Mouse (Mus musculus) lung, postnatal 0 days (tissue): ENCODE measurements around the gene Creld1. TPM values are rescaled to one million over a fixed set of nuclear protein-coding genes. Genes with fewer than 3 reads are reported as not detected.

ENCODE experiments used
- ATAC-seq: fragments of 200-750 bp; cut with Nextera tagmentation; 2 replicates; pipeline ENCODE4 v1.8.0; 2017; ENCODE audit warnings: moderate library complexity
- DNase-seq: peaks from one replicate; pipeline ENCODE4 v3.0.0-alpha.2; 2016; ENCODE audit warnings: low spot score
- H3K27ac ChIP-seq: fragments of 300-500 bp; sonication (generic); 2 replicates; pipeline ENCODE4 v1.5.1; 2014; ENCODE audit warnings: antibody characterized with exemption, mild to moderate bottlenecking, low read length, mixed read lengths
- H3K27me3 ChIP-seq: fragments of 300-500 bp; sonication (generic); replicated peaks from 2 replicates; pipeline ENCODE4 v1.6.1; 2014; ENCODE audit warnings: low read length, mixed read lengths; ENCODE audit not compliant: insufficient read depth
- H3K36me3 ChIP-seq: fragments of 300-500 bp; sonication (generic); 2 replicates; pipeline ENCODE4 v1.6.1; 2014; ENCODE audit warnings: low read length, mixed read lengths; ENCODE audit not compliant: insufficient read depth
- H3K4me1 ChIP-seq: fragments of 300-500 bp; sonication (generic); 2 replicates; pipeline ENCODE4 v1.6.1; 2014; ENCODE audit warnings: antibody characterized with exemption, low read depth, low read length, mixed read lengths; ENCODE audit not compliant: insufficient read depth
- H3K4me2 ChIP-seq: fragments of 300-500 bp; sonication (generic); replicated peaks from 2 replicates; pipeline ENCODE4 v1.6.1; 2014; ENCODE audit warnings: low read depth, mild to moderate bottlenecking, low read length, moderate library complexity, mixed read lengths
- H3K4me3 ChIP-seq: fragments of 300-500 bp; sonication (generic); 2 replicates; pipeline ENCODE4 v1.5.1; 2014; ENCODE audit warnings: low read depth, low read length
- H3K9ac ChIP-seq: fragments of 300-500 bp; sonication (generic); replicated peaks from 2 replicates; pipeline ENCODE4 v1.6.1; 2014; ENCODE audit warnings: low read depth, mild to moderate bottlenecking
- H3K9me3 ChIP-seq: fragments of 300-500 bp; sonication (generic); 2 replicates; pipeline ENCODE4 v1.6.1; 2016; ENCODE audit warnings: low read length, mixed read lengths
- CTCF ChIP-seq: IDR thresholded peaks from 2 replicates; pipeline ENCODE4 v1.5.1; 2016; ENCODE audit warnings: antibody characterized with exemption, mild to moderate bottlenecking
- EP300 ChIP-seq: IDR thresholded peaks from 2 replicates; pipeline ENCODE4 v1.6.1; 2016; ENCODE audit warnings: antibody characterized with exemption, mild to moderate bottlenecking, control low read depth
- WGBS: fragments of 180-500 bp; shearing (Covaris S2); extraction: QIAGEN DNeasy Blood & Tissue Kit; methylation state at CpG from one replicate; pipeline ENCODE4 v1.1.7; 2014; 5-methylcytosine and 5-hydroxymethylcytosine counted together
- polyA plus RNA-seq: library from polyadenylated mRNA; unstranded; fragments of >200 nt; fragmentation: Nextera tagmentation; extraction: Ambion mirVana; gene quantifications from 2 replicates; pipeline ENCODE4 v1.2.1, GENCODE M21; 2015

Creld1 gene
- polyA plus RNA-seq, 1 experiment from 2014 or later, result 25.5 TPM

DNA sequence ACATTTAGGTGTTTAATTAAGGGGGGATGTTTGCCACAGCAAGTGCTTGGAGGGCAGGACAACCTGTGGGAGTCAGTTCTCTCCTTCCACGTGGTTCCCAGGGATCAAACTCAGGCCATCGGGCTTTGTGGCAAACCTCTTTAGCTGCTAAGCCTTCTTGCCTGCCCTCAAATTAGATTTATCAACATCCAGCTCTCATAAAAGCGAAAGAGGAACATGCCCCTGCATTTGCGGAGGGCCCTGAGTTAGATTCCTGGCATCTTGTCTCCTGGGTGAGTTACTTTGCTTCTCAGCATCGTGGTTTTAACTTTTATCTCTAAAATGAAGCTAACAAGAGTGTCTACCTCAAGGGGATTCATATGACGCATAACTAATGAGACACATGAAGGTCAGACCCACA, 16.2 kb downstream of the Creld1 start:
- H3K36me3 ChIP-seq, result no peaks in the 10 kb centered on the region
- H3K27ac ChIP-seq, result no peak overlapping the region
- TF ChIP-seq EP300 (no peak), CTCF (no peak)
- no peak overlapping the region for H3K9ac ChIP-seq
- 0 out of 2 replicates have a peak, but pooled peaks cover 7% of the 10 kb centered on the region for H3K27me3 ChIP-seq
- no peaks in the 10 kb centered on the region for H3K9me3 ChIP-seq
- WGBS, result 70% methylated on average over 6 of the region's 6 CpGs
- no peak for ATAC-seq
- no peak for DNase-seq
- no peak overlapping the region for H3K4me2 ChIP-seq
- no peak overlapping the region for H3K4me3 ChIP-seq
- no peaks in the 10 kb centered on the region for H3K4me1 ChIP-seq

DNA sequence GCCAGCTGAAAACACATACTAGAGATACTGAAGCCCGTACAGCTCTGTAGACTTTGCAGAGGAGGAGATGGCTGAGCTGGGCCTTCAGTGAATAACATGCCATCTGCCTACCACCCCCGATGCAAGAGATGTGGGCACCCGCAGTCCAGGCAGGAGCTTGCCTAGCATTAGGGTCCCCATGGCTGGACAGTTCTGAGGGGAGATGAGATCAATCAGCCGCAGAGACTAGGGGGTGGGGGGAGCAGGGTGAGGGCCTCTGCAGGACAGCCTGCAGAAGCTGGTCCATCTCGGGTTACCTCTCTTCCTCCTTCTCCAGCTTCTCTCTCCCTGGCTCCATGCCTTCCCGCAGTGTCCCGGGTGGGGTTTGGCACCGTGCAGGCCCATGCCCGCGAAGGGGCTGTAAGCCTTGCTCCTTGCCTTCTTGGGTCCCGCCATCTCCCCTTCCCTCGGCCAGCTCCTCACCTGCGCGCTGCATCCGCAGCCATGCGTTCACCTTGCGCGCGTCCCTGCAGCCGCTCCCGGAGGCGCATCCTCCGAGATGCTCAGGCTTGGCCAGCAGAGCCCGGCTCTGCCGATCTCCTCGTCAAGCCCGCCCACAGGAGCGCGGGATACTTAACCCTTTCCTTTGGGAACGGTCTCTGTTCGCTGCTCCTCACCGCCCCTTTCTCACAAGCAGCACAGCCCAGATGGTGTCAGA, 18.4 kb downstream of the Creld1 start, which contains the start of gene Prrt3:
TSS of gene Prrt3 (minus strand) at position 544 of the 697 bp plus-strand sequence.
- DNase-seq (no peak), ATAC-seq (no peak)
- H3K9ac ChIP-seq, result no peak within 1 kb of the TSS
- H3K4me3 ChIP-seq, result no peak within 1 kb of the TSS
- 5% methylated on average over 23 of the region's 32 CpGs for WGBS
- TF ChIP-seq EP300, result no peak
- TF ChIP-seq CTCF, result no peak
- no peaks in the 10 kb centered on the region for H3K9me3 ChIP-seq
- no peak within 1 kb of the TSS for H3K4me2 ChIP-seq
- no peak within 1 kb of the TSS for H3K27ac ChIP-seq
- no peaks in the 10 kb centered on the region for H3K36me3 ChIP-seq
- 0 out of 2 replicates have a peak, but pooled peaks cover 7% of the 10 kb centered on the region for H3K27me3 ChIP-seq
- no peaks in the 10 kb centered on the region for H3K4me1 ChIP-seq

DNA sequence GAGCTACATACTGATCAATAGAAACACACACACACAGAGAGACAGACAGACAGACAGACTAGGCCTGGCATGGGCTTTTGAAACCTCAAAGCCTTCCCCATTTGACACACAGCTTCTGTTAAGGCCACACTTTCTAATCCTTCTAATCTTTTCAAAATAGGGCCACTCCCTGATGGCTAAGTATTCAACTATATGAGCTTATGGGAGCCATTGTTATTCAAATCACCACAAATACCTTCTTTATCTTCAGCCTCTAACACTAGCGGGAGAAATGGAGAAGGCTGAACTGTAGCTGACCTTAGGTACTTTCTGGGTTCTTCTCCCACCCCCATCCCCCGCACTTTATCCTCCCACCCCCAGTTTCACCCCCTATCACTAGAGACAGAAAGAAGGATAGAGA, 19.7 kb downstream of the Creld1 start:
- no peaks in the 10 kb centered on the region for H3K36me3 ChIP-seq
- no peaks in the 10 kb centered on the region for H3K4me1 ChIP-seq
- no peak overlapping the region for H3K4me2 ChIP-seq
- TF ChIP-seq CTCF, result no peak
- TF ChIP-seq EP300, result no peak
- ATAC-seq (no peak), DNase-seq (no peak)
- 0 out of 2 replicates have a peak, but pooled peaks cover 7% of the 10 kb centered on the region for H3K27me3 ChIP-seq
- WGBS, result 70% methylated on average over 2 of the region's 2 CpGs
- no peak overlapping the region for H3K27ac ChIP-seq
- H3K4me3 ChIP-seq, result no peak overlapping the region
- H3K9me3 ChIP-seq, result no peaks in the 10 kb centered on the region
- H3K9ac ChIP-seq, result no peak overlapping the region

- no peaks in the 10 kb centered on the region for H3K4me1 ChIP-seq
- H3K9me3 ChIP-seq, result no peaks in the 10 kb centered on the region
- ATAC-seq (no peak), DNase-seq (no peak)
- 81% methylated on average over 1 of the region's 1 CpGs for WGBS
- no peak overlapping the region for H3K9ac ChIP-seq
- 0 out of 2 replicates have a peak, but pooled peaks cover 7% of the 10 kb centered on the region for H3K27me3 ChIP-seq
- H3K27ac ChIP-seq, result no peak overlapping the region
- H3K4me3 ChIP-seq, result no peak overlapping the region
- no peaks in the 10 kb centered on the region for H3K36me3 ChIP-seq
- no peak for TF ChIP-seq EP300
- no peak overlapping the region for H3K4me2 ChIP-seq
Observed at GRCm38 (mm10) chr6:113505689-113506088, 22.6 kb downstream of the Creld1 start.

DNA sequence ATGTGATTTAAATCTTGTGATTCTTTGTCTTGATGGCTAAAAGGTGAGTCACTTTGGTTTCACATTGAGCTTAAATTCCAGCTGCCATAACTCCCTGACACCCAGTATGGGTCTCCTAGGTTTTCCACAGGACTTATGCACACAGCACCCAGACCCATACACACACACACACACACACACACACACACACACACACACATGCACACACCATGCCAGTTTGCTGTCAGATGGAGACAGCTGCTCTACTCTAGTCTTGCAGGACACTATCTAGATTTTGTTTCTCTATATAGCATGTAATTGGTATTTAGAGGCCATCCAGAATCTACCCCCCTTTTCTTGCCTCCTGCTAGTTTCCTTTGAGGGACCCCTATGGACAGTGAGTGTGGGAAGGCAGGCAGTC, 24.0 kb downstream of the Creld1 start:
- Histone ChIP-seq H3K4me3 (no peak overlapping the region), H3K4me2 (no peak overlapping the region), H3K27me3 (no peaks in the 10 kb centered on the region), H3K9me3 (no peaks in the 10 kb centered on the region), H3K27ac (no peak overlapping the region), H3K36me3 (no peaks in the 10 kb centered on the region), H3K9ac (no peak overlapping the region), H3K4me1 (no peaks in the 10 kb centered on the region)
- no peak for TF ChIP-seq CTCF
- TF ChIP-seq EP300, result no peak
- DNase-seq, result no peak
- no peak for ATAC-seq

- H3K9ac ChIP-seq, result no peak overlapping the region
- H3K4me2 ChIP-seq, result no peak overlapping the region
- WGBS, result 59% methylated on average over 7 of the region's 7 CpGs
- ATAC-seq (peak; percentile 43; the same call in 1 of the 2 replicates), DNase-seq (no peak)
- H3K4me3 ChIP-seq, result no peak overlapping the region
- H3K36me3 ChIP-seq, result 0 out of 2 replicates have a peak, but pooled peaks cover under 1% of the 10 kb centered on the region
- H3K4me1 ChIP-seq, result no peaks in the 10 kb centered on the region
- H3K27ac ChIP-seq, result no peak overlapping the region
- no peaks in the 10 kb centered on the region for H3K27me3 ChIP-seq
- no peaks in the 10 kb centered on the region for H3K9me3 ChIP-seq
- TF ChIP-seq CTCF (no peak), EP300 (no peak)
Observed at GRCm38 (mm10) chr6:113508272-113508946, 25.3 kb downstream of the Creld1 start.
